Mouse (Mus musculus) CH12.LX (cell line): ENCODE data around the gene Znrf3.

Source experiments
- EP300 ChIP-seq: IDR thresholded peaks from 2 replicates; pipeline ENCODE4 v1.6.1; 2011; ENCODE audit warnings: low read length, improper control_type of control experiment
- MAFK ChIP-seq: IDR thresholded peaks from 2 replicates; pipeline ENCODE4 v1.6.1; 2011; ENCODE audit warnings: low read length, improper control_type of control experiment; ENCODE audit not compliant: insufficient replicate concordance

DNA sequence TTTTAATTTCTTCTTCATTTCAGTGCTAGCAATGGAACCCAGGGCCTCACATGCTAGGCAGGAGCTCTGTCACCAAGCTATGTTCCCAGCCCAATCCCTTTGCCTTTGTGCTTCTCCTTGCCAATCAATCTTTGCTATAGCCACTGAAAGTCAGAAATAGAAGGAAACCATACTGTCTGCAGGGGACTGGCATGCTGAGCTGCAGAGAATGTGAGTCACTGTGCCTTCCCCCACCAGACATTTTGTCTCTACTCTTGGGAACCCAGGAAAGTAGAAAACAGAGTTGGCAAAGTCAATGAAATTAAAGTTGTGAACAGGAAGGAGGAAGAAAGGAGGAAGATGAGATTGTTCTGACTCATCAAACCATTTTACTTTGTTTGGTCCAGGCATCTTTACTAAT, 108.4 kb downstream of the Znrf3 start:
- TF ChIP-seq EP300 (no peak), MAFK (no peak)
